Mouse (Mus musculus) MEL (cell line): ENCODE results near the gene Camk1d. TPM values are rescaled to one million over a fixed set of nuclear protein-coding genes. Genes with fewer than 3 reads are reported as not detected.

Experiments
- DNase-seq: peaks from one replicate; pipeline ENCODE4 v3.0.0; 2011; ENCODE audit warnings: low read depth, low spot score
- H3K27ac ChIP-seq: 2 replicates; pipeline ENCODE4 v1.5.1; 2012; ENCODE audit warnings: low read depth, mild to moderate bottlenecking, control low read depth, low read length, moderate library complexity; ENCODE audit not compliant: control insufficient read depth
- H3K27me3 ChIP-seq, 2 experiments: fragments of 150-350 bp in 1 of 2; sonication (generic) in 1 of 2; 2 replicates each; pipeline ENCODE4 v1.6.1; 2012; ENCODE audit warnings: low read length in 2 of 2, mild to moderate bottlenecking in 2 of 2, improper control_type of control experiment in 1 of 2, moderate library complexity in 1 of 2; ENCODE audit not compliant: insufficient read depth in 2 of 2, control insufficient read depth in 1 of 2
- H3K36me3 ChIP-seq, 2 experiments: 2 replicates each; pipeline ENCODE4 v1.6.1; 2012 to 2014; ENCODE audit warnings: low read length in 2 of 2, improper control_type of control experiment in 1 of 2, inconsistent platforms in 1 of 2, mild to moderate bottlenecking in 1 of 2; ENCODE audit not compliant: insufficient read depth in 2 of 2, control insufficient read depth in 1 of 2
- H3K4me1 ChIP-seq, 2 experiments: fragments of 150-350 bp in 1 of 2; sonication (generic) in 1 of 2; 2 replicates each; pipeline ENCODE4 v1.6.1; 2012; ENCODE audit warnings: low read length in 2 of 2, improper control_type of control experiment in 1 of 2, mild to moderate bottlenecking in 1 of 2; ENCODE audit not compliant: insufficient read depth in 2 of 2, control insufficient read depth in 1 of 2
- H3K4me3 ChIP-seq, 2 experiments: fragments of 150-350 bp in 1 of 2; sonication (generic) in 1 of 2; 2 replicates each; pipeline ENCODE4 v1.5.1; 2012; ENCODE audit warnings: low read depth in 2 of 2, low read length in 2 of 2, mild to moderate bottlenecking in 2 of 2, moderate library complexity in 2 of 2, control low read depth in 1 of 2, improper control_type of control experiment in 1 of 2; ENCODE audit not compliant: control insufficient read depth in 1 of 2, insufficient read depth in 1 of 2
- H3K79me2 ChIP-seq: 2 replicates; pipeline ENCODE4 v1.6.1; 2012; ENCODE audit warnings: mild to moderate bottlenecking, low read length, moderate library complexity; ENCODE audit not compliant: control insufficient read depth, poor library complexity, insufficient read depth
- H3K9ac ChIP-seq: 2 replicates; pipeline ENCODE4 v1.6.1; 2012; ENCODE audit warnings: low read depth, mild to moderate bottlenecking, control low read depth, low read length, moderate library complexity; ENCODE audit not compliant: control insufficient read depth, poor library complexity, severe bottlenecking
- H3K9me3 ChIP-seq: fragments of 150-350 bp; sonication (generic); replicated peaks from 2 replicates; pipeline ENCODE4 v1.6.1; 2012; ENCODE audit warnings: mild to moderate bottlenecking, low read length, improper control_type of control experiment, moderate library complexity; ENCODE audit not compliant: insufficient read depth
- BHLHE40 ChIP-seq: IDR thresholded peaks from 2 replicates; pipeline ENCODE4 v1.6.1; 2012; ENCODE audit warnings: low read depth, mild to moderate bottlenecking, inconsistent platforms, low read length, improper control_type of control experiment, borderline replicate concordance
- CHD2 ChIP-seq: IDR thresholded peaks from 2 replicates; pipeline ENCODE4 v1.6.1; 2011; ENCODE audit warnings: low read length, improper control_type of control experiment
- ELF1 ChIP-seq: IDR thresholded peaks from 2 replicates; pipeline ENCODE4 v1.6.1; 2014; ENCODE audit warnings: low read depth, mild to moderate bottlenecking, inconsistent platforms, low read length, improper control_type of control experiment, moderate library complexity
- EP300 ChIP-seq, 2 experiments: IDR thresholded peaks; 2 replicates each; pipeline ENCODE4 v1.6.1; 2011; ENCODE audit warnings: improper control_type of control experiment in 2 of 2, low read length in 2 of 2, low read depth in 1 of 2, mild to moderate bottlenecking in 1 of 2
- ETS1 ChIP-seq: IDR thresholded peaks from 2 replicates; pipeline ENCODE4 v1.6.1; 2012; ENCODE audit warnings: low read depth, mild to moderate bottlenecking, inconsistent platforms, low read length, improper control_type of control experiment, moderate library complexity
- GABPA ChIP-seq: IDR thresholded peaks from 2 replicates; pipeline ENCODE4 v1.6.1; 2012; ENCODE audit warnings: low read depth, mild to moderate bottlenecking, inconsistent platforms, low read length, improper control_type of control experiment, moderate library complexity
- GATA1 ChIP-seq: IDR thresholded peaks from 2 replicates; pipeline ENCODE4 v1.6.1; 2011; ENCODE audit warnings: low read depth, low read length, improper control_type of control experiment
- KAT2A ChIP-seq: conservative IDR thresholded peaks from 2 replicates; pipeline ENCODE4 v1.6.1; 2012; ENCODE audit warnings: low read depth, low read length, improper control_type of control experiment, inconsistent platforms
- MAZ ChIP-seq: IDR thresholded peaks from 2 replicates; pipeline ENCODE4 v1.6.1; 2012; ENCODE audit warnings: low read depth, mild to moderate bottlenecking, inconsistent platforms, low read length, improper control_type of control experiment
- MEF2A ChIP-seq: IDR thresholded peaks from 2 replicates; pipeline ENCODE4 v1.6.1; 2014; ENCODE audit warnings: low read depth, mild to moderate bottlenecking, inconsistent platforms, low read length, improper control_type of control experiment; ENCODE audit not compliant: poor library complexity, insufficient replicate concordance, severe bottlenecking; ENCODE audit errors: extremely low read depth
- MXI1 ChIP-seq: IDR thresholded peaks from 2 replicates; pipeline ENCODE4 v1.6.1; 2011; ENCODE audit warnings: mild to moderate bottlenecking, low read depth, low read length, improper control_type of control experiment
- MYB ChIP-seq: IDR thresholded peaks from 2 replicates; pipeline ENCODE4 v1.6.1; 2011; ENCODE audit warnings: mild to moderate bottlenecking, low read depth, low read length, improper control_type of control experiment
- NRF1 ChIP-seq: IDR thresholded peaks from 2 replicates; pipeline ENCODE4 v1.6.1; 2014; ENCODE audit warnings: low read depth, mild to moderate bottlenecking, inconsistent platforms, low read length, improper control_type of control experiment, moderate library complexity; ENCODE audit not compliant: poor library complexity, insufficient read depth, severe bottlenecking
- POLR2A ChIP-seq, 2 experiments: IDR thresholded peaks; 2 replicates each; pipeline ENCODE4 v1.6.1; 2011 to 2012; ENCODE audit warnings: low read length in 2 of 2, mild to moderate bottlenecking in 2 of 2, control low read depth in 1 of 2, improper control_type of control experiment in 1 of 2, low read depth in 1 of 2, moderate library complexity in 1 of 2; ENCODE audit not compliant: control insufficient read depth in 1 of 2, insufficient read depth in 1 of 2, poor library complexity in 1 of 2
- POLR2AphosphoS2 ChIP-seq: IDR thresholded peaks from 2 replicates; pipeline ENCODE4 v1.6.1; 2011; ENCODE audit warnings: low read length, improper control_type of control experiment
- SIN3A ChIP-seq: IDR thresholded peaks from 2 replicates; pipeline ENCODE4 v1.6.1; 2012; ENCODE audit warnings: low read length, improper control_type of control experiment, inconsistent platforms
- SMC3 ChIP-seq: IDR thresholded peaks from 2 replicates; pipeline ENCODE4 v1.6.1; 2011; ENCODE audit warnings: low read depth, low read length, improper control_type of control experiment
- TAL1 ChIP-seq: IDR thresholded peaks from 2 replicates; pipeline ENCODE4 v1.6.1; 2012; ENCODE audit warnings: mild to moderate bottlenecking, inconsistent platforms, low read length, moderate library complexity, mixed read lengths
- TBP ChIP-seq: IDR thresholded peaks from 2 replicates; pipeline ENCODE4 v1.8.0; 2011; ENCODE audit warnings: low read depth, low read length, improper control_type of control experiment
- ZC3H11A ChIP-seq: IDR thresholded peaks from 2 replicates; pipeline ENCODE4 v1.6.1; 2012; ENCODE audit warnings: low read depth, mild to moderate bottlenecking, inconsistent platforms, low read length, improper control_type of control experiment
- ZKSCAN1 ChIP-seq: IDR thresholded peaks from 2 replicates; pipeline ENCODE4 v1.6.1; 2012; ENCODE audit warnings: low read depth, mild to moderate bottlenecking, inconsistent platforms, low read length, improper control_type of control experiment, moderate library complexity
- ZMIZ1 ChIP-seq: IDR thresholded peaks from 2 replicates; pipeline ENCODE4 v1.6.1; 2012; ENCODE audit warnings: low read depth, mild to moderate bottlenecking, inconsistent platforms, low read length, improper control_type of control experiment, moderate library complexity
- polyA plus RNA-seq, 2 experiments: library from polyadenylated mRNA; stranded (reverse) in 1 of 2; unstranded in 1 of 2; fragments of >175 nt in 1 of 2; fragments of >200 nt in 1 of 2; gene quantifications; 2 replicates each; pipeline versions ENCODE4 v1.2.1 to v1.2.4; 2012; ENCODE audit warnings: low replicate concordance in 2 of 2, low read depth in 1 of 2; ENCODE audit not compliant: insufficient read length in 2 of 2, insufficient read depth in 1 of 2, missing spikeins in 1 of 2
- total RNA-seq: library from RNA; depleted of rRNA; stranded (reverse); fragments of 300-350 nt; gene quantifications from 2 replicates; pipeline ENCODE4 v1.2.3, GENCODE M21; 2012

Camk1d gene
- total and polyA plus RNA-seq, 3 experiments, result 2.9 to 4.4 TPM; not detected in 1

DNA sequence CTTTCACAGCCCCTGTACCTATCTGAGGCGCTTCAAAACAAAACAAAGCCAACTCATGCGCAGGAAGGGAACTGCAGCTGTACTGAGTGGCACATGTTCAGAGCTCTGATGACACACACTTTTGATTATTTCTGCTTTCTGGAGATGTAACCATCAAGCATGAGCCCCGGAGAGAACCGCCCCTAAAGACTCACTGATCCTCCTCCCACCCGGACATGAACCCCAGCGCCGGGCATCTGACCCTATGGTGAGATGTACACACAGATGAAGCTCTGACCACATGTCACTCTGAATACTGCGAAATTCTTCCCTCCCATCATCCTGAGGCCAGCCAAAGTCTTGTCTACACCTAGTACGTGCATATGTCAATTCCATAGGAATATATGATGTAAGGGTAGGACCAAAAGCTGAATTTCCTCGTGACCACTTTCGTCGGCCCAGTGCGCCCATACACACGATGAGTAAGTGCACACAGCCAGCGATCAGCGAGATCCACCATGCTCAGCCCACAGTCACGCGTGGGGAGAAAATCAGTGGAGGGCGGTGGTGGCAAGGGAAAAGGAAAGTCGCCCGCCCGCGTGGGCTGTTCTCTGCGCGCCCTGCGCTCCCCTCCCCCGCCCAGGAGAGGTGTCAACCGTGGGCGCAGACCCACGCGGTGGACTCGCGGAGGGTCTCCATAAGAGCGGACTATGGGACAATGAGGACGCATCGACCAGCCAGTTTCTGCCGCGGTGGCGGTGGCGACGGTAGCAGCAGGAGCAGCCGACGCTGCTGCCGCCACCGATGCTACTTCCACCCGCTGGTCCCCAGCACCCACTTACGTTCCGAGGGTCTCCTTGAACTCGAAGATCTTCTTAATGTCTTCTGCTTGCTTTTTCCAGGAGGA is 747 bp downstream of the Camk1d start (continued):
- TF ChIP-seq ZMIZ1 (no peak), ELF1 (no peak), MYB (no peak), NRF1 (peak; percentile 72)

DNA sequence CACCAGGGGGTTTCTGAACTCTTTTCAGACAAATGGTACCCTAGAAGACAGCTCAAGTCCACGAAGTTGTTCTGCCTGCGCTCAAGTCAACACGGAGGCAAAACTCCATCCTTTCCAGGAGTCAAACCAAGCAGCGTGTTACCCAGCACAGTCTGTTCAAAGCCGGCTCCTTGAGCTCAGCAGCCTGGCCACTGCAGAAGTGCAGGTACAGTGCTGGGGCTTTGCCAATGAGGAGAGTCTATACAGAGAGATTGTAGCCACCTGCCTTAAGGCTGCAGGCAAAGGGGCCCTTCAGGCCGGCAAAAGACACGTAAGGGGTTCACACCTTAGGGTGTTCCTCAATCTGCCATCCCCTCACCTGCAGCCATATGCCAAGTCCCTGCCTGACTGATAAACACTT is 2.1 kb downstream of the Camk1d start:
- TF ChIP-seq EP300 (IDR thresholded peaks at IDR 0.05; ENCODE audit: low read depth in 1 of 2, low read length in 2 of 2), result peak in 1 of 2 experiments; percentile 27; a peak in 1 of 4 replicates
- no peak for TF ChIP-seq MYB
- DNase-seq, result peak; percentile 40
- no peaks in the 10 kb centered on the region for H3K9me3 ChIP-seq
- no peaks in the 10 kb centered on the region for H3K27me3 ChIP-seq
- H3K4me3 ChIP-seq, result no peak overlapping the region
- no peak overlapping the region for H3K27ac ChIP-seq
- peaks cover 0 to 13% of the 10 kb centered on the region in 2 experiments; a peak in 2 of 4 replicates for H3K4me1 ChIP-seq
- H3K79me2 ChIP-seq, result peaks cover 14% of the 10 kb centered on the region
- H3K9ac ChIP-seq, result no peak overlapping the region
- H3K36me3 ChIP-seq, result peaks cover 0 to 4% of the 10 kb centered on the region in 2 experiments; a peak in 2 of 4 replicates

- no peak overlapping the region for H3K27ac ChIP-seq
- no peak for TF ChIP-seq MEF2A
- TF ChIP-seq CHD2, result no peak
- no peak for TF ChIP-seq KAT2A
- no peak for TF ChIP-seq GATA1
- no peak for TF ChIP-seq MAZ
- TF ChIP-seq TBP, result no peak
- TF ChIP-seq POLR2A (IDR thresholded peaks at IDR 0.05; ENCODE audit: control insufficient read depth in 1 of 2, insufficient read depth in 1 of 2, low read depth in 1 of 2, low read length in 2 of 2, poor library complexity in 1 of 2), result no peak
- no peak for TF ChIP-seq ZKSCAN1
- no peak for TF ChIP-seq MXI1
- no peak for TF ChIP-seq SIN3A
- no peak for TF ChIP-seq GABPA
- TF ChIP-seq SMC3, result no peak
- TF ChIP-seq MYB, result no peak
- TF ChIP-seq POLR2AphosphoS2, result no peak
- no peak for TF ChIP-seq ETS1
- no peak for TF ChIP-seq BHLHE40
- no peak for TF ChIP-seq ZC3H11A
- no peak for TF ChIP-seq TAL1
- H3K4me1 ChIP-seq, result peaks cover 0 to 13% of the 10 kb centered on the region in 2 experiments; a peak in 2 of 4 replicates
Observed at GRCm38 (mm10) chr2:5709911-5710310, 4.4 kb downstream of the Camk1d start.

More at GRCm38 (mm10) chr2:5709911-5710310, 4.4 kb downstream of the Camk1d start:
- Histone ChIP-seq H3K4me3 (no peak overlapping the region), H3K79me2 (peaks cover 14% of the 10 kb centered on the region), H3K27me3 (no peaks in the 10 kb centered on the region), H3K9ac (no peak overlapping the region), H3K36me3 (peaks cover 0 to 4% of the 10 kb centered on the region in 2 experiments; a peak in 2 of 4 replicates), H3K9me3 (no peaks in the 10 kb centered on the region)
- DNase-seq, result peak; percentile 79
